Mouse (Mus musculus) thymus, postnatal 4 days (tissue): Measurements from ENCODE around the gene Fbxl17.

Experiments
- DNase-seq: peaks from one replicate; pipeline ENCODE4 v3.0.0; 2021

Gene Fbxl17

DNA sequence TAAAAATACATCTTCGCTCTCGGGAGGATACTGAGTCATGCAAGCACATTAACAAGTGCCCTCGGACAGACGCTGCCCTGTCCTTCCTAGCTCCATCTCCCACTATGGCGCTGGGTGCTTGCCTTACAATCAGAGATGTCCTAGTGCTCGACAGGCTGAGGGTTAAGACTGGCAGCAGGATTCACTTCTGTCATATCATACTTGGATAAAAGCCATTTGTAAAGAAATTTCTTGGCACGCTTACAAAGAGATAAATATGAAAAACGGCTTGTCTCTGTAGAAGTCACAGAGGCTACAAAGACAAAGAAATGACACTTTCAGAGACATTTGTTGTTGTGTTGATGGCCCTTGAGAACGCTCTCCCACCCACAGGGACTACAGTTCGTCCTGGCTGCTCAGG, 412.6 kb downstream of the Fbxl17 start:
- no peak for DNase-seq

DNA sequence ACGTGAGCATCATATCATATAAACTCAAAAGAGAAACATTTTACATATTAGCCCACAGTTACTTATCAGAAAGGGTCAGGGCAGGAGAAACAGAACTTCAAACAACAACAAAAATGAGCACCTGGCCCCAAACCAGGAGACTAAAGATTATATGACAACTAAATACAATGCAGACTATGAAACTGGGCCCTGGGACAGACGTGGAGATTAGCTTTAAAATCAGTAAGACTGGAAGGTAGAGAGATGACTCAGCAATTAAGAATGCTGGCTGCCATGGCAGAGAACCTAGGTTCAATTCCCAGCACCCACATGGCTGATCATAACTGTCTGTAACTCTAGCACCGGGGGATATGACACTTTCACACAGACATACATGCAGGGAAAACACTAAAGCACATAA, 413.3 kb downstream of the Fbxl17 start:
- no peak for DNase-seq

DNA sequence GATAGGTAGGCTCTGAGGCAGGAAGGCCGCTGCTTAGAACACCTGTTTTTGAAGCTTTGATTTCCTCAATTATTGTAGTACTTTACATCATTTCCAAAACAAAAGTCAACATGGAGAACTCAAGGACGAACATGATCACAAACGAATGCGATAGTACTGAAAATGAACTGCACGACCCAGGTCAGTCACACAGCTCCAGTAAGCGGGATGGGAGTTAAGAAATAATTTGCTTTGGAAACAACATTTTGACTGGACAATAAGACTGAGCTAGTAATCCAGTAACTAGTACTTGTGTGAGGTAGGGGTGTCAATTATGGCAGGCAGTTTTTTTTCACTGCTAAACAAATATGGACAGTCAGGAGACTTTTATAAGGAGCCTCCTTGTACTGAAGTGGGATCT, 414.6 kb downstream of the Fbxl17 start:
- DNase-seq = no peak

DNA sequence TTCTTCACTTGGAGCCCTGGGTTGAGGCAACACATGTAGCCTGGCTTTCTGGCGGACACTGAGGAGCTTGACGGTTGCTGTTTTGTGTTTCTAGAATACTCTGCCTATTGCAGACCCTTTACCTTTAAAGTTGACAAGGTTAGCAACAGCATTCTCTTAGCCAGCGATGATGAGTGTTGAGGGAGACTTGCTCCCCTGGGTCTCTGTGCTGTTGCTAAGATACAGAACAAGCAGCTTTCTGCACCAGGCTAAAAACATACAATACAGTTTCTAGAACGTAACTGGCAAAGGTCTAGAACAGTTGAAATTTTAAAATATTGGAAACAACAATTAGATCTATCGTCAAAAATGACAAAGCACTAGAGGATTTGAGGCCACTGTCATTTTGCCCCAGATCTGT, 420.7 kb downstream of the Fbxl17 start:
- DNase-seq = no peak

DNA sequence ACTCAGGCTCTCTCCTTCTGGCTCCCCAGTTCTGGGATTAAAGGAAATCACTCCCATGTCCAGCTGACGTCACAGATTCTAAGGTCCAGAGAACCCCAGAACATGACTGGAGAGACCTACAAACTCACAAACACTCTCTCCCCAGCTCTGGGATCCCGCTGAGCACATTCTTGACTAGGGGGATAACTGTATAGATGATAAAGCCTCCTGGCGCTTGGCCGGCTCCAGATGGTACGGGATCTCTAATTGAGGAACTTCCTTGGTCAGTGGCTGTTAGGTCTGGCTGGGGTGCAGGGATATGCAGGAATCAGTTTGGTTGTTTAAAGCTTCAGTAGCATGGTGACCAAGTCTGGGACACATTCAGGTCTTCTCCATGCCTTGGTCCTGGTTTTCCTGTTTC, 422.3 kb downstream of the Fbxl17 start:
- no peak for DNase-seq

DNA sequence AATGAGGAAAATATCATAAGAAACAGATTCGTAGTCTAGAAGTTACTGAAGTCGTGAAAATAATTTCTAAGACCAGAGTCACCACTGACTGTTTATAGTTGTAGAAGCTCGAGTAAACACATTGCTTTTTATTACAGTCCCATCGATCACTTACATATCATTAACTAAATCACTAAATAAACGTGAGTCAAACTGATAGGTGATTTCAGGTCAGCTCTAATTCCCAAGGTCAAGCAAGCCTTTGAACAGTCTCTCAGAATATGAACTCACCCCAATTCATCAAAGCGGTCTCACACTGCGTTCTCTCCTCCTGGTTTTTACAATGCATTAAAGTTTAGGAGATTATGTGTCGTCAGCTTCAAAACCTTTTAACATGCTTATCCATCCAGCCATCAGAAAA, 423.2 kb downstream of the Fbxl17 start:
- DNase-seq = no peak

DNA sequence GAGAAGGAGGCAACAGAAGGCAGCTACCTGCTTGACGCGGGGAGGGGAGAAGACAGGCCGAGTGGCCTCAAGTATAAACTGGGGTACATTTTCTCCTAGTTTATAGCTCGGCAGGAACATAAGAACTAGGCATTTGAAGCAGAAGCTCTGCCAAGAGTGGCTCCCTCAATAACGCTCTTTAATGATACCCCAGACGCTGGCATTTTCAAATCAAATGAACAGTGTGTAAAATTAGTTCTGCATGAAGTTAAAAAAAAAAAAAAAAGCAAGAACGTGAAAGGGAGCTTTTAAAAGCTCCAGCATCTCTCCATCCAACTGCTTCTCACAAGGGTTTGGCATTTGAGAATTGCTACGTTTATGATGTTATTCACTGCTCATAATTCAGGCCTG, 423.8 kb downstream of the Fbxl17 start:
- no peak for DNase-seq

DNA sequence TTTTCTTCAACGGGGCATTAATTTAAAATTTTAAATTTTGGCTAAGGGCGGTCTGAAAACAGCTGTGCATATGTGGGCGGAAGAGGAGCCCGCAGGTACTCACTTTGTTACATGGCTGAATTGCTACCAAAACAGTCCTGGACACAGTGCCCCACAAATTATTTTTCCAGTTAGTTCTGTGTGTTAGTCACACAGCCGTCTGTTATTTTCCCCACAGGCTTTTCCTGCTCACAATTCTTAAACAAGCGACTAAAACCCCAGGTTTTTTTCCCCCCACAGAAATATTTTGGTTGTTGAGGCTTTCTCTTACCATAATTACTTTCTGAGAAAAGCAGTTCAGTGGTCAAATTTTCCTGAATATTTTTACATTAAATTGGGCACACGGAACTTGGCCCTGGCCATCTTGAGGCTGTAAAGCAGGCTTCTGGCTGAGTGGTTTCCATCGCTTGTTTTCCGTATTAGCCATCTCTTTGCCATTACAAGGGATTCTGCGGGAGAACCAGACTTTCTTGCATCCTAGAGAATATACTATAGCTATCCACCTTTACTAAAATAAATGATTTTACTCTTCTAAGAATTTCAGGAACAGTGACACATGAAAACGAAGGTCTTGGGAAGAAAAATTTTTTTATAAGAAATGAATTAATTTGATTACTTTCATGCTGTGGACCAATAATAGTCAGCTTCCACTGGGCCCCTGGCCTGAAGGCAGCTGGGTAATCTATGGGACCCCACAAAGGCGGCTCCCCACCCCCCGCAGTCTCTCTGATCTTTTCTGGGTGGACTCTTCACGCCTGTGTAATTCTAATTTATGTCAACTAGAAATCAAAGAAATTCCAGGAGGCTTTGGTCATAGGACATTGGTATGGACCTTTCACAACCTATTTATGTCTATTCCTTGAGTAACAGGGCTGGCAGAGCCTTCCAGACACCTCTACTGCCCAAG, 424.5 kb downstream of the Fbxl17 start:
- no peak for DNase-seq

DNA sequence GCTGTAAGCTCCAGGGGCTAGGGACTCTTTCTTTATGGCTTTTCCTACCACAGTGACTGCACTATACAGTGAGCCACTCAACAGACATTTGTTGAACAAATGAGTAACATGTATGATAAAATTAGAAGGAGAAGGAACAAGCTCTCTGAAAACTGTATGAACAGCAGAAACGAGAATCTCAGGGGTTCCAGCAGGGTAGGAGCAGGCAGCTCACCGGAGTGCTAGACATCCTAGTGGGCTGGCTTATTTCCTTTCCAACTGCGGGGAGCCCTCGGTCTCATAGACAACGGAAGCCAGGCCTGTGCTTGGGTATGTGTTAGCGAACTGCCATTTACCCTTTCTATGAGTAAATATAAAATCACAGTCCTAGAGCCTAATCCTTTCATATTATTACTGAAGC, 426.5 kb downstream of the Fbxl17 start:
- no peak for DNase-seq

DNA sequence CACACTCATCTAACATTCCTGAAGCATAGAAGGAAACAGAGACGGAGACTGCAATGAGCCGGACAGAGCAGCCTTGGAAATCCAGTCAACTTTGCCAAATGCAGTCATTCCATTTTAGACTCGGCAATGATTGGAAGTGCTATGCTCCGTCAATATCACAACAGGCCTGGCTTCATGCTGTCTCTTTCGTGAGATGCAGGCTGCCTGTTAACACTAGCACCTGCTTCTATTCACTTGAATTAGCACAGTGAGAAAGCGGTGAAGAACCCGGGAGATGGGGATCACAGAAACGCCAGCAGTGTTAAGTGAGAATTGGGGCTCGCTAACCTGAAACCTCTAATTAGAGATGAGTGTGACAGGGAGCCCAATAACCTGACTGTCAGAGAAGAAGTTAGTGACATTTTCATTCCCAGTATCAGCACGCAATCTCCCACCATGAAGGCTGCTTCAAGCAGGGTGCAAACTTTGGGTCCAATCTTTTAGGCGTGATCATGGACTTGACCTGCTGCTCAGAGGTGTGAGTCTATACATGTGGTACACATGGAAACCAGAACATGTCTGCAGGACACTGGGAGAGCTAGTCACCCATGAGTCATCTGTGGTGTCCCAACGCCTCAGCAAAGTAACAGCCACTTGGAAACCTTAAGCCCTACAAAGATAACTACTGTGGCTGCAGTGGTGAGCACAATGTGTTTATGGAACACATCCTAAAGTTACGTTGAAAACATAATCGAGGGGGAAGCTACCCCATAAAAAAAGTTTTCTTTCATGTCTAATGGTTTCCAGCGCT, 428.5 kb downstream of the Fbxl17 start:
- no peak for DNase-seq

DNA sequence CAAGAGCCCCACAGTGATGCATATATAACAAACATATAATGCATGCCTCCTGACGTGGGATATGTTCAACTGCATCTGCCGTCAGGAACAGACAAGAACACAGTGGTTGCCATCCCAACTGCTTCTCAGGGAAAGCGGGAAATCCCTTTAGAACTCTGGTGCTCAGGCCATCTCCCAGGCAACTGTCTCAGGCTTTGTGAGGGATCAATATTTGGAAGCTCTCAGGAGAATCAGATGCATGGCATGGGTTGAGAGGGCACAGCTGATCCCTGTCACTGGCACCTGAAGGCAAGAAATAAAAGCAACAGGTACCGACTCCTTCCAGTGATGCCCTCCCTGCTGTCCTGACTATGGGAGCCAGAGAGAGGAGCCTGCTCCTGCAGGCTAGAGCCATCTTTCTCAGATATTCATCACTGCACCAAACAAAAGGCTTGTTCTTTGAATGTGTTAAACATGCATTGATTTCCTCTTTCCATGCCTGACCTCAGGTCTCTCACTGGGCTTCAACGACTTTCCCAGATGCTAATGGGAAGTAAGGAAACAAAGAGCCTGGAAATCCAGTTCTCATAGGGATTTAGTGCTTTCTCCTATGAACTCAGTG, 429.6 kb downstream of the Fbxl17 start:
- no peak for DNase-seq

DNA sequence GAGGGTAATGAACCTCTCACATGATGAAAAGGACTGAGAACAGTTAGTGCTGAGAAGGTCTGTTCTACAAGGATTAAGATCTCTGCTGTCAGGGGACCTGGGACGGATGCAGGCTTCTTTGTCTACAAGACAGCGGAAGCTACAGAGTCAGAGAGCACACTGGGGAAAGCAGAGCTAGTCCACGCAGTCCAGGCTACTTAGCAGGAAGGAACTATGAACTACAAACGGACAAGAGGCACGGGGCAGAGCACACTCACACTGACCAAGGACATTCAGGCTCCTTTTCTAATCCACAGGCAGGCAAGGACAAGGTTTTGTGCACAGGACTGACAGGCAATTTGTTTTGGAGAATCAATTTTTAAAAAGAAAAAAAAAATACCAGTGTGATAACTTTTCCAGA, 437.0 kb downstream of the Fbxl17 start:
- no peak for DNase-seq

DNA sequence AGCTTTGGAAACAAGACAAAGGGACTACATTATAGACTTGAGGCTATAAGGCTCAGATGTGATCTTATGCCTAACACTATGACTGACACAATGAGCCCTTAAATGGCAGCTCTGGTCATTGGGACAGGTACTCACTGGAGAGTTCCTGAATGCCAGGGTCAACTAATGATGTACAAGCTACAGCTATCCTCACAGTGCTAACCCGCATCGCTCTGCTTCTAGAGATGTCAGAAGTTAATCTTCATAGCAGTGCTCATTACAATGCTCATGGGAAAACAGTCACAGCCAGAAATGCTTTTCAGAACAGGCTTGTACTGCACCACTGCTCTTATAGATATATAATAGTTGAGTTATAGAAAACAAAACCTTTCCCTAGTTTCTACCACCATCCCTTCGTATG, 438.0 kb downstream of the Fbxl17 start:
- no peak for DNase-seq

DNA sequence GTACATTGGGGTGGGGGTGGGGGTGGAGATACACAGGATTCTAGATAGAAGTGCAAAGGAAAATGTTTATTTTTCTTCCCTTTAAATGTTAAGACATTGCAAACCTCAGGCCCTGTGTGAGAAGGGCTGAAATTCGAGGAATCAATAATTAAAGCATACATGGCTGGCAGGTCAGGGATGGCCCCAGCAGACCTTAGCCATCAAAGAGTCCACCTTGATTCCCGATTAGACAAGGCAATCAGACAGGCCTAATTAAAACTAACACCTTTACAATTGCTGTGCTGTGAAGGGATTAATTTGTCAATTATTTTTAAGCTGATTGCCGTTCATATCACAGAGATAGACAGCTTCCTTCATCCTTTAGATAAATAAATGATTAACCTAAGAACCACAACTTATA, 439.0 kb downstream of the Fbxl17 start:
- no peak for DNase-seq

DNA sequence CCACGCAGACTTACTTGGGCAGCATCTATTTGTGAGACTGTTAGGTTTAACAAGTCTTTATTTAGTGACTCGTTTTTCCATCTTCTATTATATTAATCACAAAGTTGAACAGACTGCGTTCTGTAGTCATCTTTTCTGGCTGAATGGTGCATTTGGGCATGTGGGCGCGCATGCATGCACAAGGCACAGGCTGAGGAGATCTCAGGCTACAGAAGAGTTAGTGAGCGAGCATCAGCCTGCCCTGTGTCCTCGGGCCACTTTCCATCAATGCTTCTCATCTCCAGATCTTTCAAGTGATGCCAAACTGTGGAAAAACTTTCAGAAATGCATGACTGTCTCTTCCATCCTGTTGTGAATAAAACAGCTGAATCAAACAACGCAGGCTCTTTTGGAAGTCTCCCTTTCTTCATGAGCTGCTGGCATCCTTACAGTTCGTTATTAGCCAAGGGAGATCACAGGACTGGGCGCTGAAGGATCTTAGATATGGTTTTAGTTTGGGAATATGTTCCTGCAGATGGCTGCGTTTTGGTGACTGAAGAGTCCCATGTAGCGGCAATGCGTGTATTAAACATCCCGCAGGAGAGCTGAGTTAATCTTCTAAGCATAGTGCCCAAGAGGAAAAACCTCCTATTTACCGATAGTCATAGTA, 442.0 kb downstream of the Fbxl17 start:
- no peak for DNase-seq

DNA sequence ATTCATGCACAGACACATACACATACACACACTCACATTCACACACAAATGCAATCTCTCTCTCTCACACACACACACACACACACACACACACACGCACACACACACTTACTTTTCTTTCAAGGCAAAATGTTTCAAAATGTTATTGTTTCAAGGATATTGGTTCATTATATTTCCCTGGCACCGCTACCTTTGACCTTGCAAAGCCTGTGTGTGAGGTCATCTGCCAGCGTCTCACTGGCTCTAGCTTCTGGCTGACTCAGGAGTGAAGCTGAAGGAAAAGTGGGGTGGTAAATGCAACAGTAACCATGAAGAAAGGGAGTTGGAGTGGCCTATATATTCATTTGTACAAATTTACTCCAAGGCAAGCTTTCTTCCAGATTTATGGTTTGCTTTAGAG, 442.8 kb downstream of the Fbxl17 start:
- DNase-seq = no peak

DNA sequence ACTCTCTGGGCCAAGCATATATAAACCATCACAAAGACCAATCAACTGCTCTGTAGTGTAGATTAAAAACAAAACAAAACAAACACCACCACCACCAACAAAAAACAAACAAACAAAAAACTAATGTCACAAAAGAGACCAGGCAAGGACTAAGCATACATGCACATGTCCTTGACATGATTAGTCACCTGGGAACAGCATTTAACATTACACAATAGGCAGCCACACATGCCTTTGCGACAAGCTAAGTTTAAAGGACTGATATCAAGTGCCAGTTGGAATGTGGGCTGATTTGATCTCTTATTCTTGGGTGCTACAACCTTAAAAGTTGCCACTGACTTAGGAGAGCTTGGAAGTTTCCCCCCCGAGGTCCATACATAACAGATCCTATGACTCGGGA, 446.5 kb downstream of the Fbxl17 start:
- DNase-seq = no peak

DNA sequence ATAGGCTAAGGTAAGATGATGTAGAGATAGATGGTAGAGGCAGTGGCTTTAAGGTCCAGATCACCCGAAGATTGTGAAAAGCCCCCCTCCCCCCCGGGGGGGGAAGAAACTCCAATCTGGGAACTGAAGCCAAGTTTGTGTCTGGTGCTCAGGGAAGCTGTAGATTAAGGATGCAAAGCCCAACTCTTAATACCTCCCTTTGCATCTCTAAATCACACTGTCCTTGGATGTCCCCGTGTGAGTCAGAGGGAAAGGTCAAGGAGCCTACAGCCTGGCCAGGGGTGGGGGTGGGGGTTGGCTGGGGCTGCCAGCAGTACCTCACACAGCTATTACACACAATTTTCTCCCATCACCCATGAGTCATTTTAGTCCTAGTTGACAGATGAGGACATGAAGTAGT, 453.4 kb downstream of the Fbxl17 start:
- no peak for DNase-seq

DNA sequence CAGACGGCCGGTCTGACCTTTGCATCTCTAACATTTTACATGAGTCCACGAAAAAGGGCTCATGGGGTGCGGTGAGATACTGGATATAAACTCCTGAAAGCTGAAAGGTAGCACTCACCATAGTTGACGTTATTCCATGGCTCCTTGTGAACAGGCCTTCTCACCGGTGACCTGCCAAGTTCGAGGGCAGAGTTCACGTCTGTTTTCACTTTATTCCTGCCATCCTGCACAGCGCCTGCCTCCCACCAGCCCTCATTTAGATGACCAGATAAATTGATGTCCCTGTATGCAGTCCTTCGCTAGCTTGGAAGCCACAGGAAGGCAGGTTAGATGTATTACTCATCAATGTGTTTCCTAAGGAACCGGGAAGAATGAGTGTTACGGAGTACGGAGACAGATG, 454.5 kb downstream of the Fbxl17 start:
- no peak for DNase-seq

DNA sequence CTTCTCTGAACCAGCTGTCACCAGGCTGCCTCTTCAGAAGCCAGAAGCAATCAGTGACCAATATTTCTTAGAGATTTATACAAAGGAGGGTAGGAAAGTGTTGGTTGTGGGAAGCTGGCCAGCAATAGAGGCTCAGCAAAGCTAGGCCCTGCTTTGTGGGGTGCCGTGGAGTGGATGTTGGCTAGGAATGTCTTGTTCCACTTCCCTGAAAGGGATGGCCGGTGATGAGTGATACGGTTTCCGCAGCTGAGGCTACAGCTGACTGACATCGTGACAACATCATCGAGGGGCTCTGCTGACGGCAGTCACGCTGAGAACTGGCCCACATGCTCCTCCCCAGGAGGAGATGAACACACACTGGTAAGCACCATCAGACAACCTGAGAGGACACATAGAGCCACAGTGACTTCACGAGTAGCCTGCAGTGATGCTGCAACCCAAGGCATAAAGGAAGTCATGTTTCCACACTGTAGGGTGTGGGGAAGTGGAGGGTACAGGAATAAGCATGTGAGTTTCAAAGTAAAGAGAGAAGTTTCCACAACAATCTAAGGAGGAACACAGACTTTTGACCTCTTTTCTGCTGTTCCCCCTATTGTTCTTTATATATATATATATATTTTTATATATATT, 456.7 kb downstream of the Fbxl17 start:
- no peak for DNase-seq

DNA sequence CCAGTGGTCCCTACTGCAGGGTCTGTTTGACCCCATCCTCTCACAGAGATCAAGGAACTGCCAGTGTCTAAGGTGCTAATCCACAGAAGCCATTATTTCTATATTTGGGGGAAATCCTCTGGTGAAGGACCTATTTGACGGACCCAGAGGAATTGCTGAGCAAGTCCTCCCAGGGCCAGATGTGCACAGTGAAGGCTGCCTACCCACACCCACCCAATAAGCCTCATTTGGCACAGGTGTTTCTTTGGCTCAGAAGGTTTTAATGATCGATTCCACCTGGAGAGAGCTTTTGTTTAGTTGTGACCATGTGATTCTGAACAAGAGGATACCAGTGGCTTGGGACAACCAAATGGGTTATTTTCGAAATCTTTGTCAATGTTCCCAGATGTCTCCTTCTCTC, 462.3 kb downstream of the Fbxl17 start:
- no peak for DNase-seq

DNA sequence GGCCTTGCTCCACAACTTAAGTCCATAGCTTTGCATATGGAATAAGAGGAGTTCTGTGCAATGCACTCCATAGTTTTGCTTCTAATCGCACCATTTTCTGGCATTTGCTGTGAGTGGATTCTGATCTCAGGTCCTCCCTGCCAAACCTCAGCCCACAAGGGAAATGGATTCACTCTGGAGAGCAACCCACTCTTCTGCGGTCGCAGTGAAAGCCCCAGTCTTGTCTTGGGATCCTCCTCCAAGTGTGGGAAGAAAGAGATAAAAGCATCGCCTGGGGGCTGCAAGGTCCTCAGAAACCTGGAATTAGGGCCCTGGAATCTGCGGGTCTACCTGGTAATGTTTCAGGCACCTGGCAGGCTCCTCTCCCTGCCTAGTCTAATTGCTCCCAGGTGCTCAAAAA, 466.7 kb downstream of the Fbxl17 start:
- no peak for DNase-seq

DNA sequence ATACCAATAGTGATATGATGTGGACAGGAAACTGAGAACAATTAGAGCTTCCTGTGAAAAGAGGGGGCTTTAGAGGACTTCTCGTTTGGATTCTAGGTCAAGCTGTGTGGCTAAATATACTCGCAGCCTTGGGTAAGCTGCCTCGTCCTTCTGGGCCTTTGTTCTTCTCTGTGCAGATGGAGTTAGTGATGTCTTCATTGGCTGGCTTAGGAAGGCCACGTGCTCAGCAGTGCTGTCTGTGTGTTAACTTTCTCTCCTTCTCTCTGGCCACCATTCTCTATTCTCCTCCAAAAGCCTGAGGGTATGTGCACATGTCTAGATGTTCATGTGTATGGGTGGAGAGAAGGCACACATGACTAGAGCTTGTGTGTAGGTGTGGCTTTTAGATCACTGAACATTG, 470.7 kb downstream of the Fbxl17 start:
- DNase-seq = no peak
